In the genomic region with DNA sequence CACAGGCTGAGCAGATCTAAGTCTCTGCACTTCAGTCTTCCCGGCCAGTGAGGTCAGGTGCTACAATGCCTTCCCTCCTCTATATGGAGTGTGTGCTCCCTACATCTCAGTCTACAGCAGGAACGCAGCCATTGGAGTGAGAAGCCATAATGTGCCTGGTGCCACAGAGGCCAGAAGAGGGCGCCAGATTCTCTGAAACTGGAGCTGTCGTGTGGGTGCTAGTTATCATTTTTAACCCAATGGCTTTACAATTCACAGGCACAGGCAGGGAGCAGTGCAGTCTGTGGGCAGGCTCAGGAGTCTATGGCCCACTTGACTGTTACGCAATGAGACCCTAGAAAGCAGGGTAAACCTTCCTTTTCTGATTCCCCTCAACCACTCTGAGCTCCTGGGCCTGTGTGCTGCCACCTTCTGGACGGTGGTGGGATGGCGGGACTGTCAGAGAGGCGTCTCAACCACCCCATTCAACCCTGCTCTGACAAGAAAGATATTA, we compare ENCODE assay signal across 8 mouse cellular contexts. TPM values are rescaled to one million over a fixed set of nuclear protein-coding genes. Genes with fewer than 3 reads are reported as not detected.
DNase-seq lines count a peak whose midpoint lies in the region; ATAC-seq and TF ChIP-seq lines count a peak whose summit lies in the region.

No protein-coding gene starts in this region.

- peak; percentile 89 for ATAC-seq in common myeloid progenitor, adult 5-6 weeks (replicated peaks; ENCODE audit: low read depth, poor library complexity, severe bottlenecking)
- ATAC-seq in hindbrain, postnatal 0 days, result peak; percentile 78
- ATAC-seq in megakaryocyte, adult 5-6 weeks (ENCODE audit: poor library complexity, severe bottlenecking), result peak; percentile 94

- no peak overlapping the region for H3K4me3 ChIP-seq in hindbrain, postnatal 0 days (ENCODE audit: low read length)

- no peaks in the 10 kb centered on the region for H3K4me1 ChIP-seq in hindbrain, postnatal 0 days (ENCODE audit: insufficient read depth, low read length)

- no peak overlapping the region for H3K9ac ChIP-seq in hindbrain, postnatal 0 days (replicated peaks; ENCODE audit: low read length)

- peak overlapping the region; percentile 34; the same call in 1 of the 2 replicates for H3K4me2 ChIP-seq in hindbrain, postnatal 0 days (ENCODE audit: low read depth, low read length)

- DNase-seq in adipocyte (ENCODE audit: low spot score), result peak; percentile 58
- DNase-seq in gastrocnemius, adult 8-10 months (ENCODE audit: low spot score in 2 of 2), result peak; percentile 27 to 50
- peak; percentile 71 for DNase-seq in hindbrain, postnatal 0 days (ENCODE audit: low spot score)
- DNase-seq in left cerebral cortex, adult 18-20 months (ENCODE audit: low spot score in 2 of 2), result peak; percentile 67 to 75
- peak; percentile 72 to 75 for DNase-seq in right cerebral cortex, adult 2 months (ENCODE audit: low spot score in 2 of 2)
- peak; percentile 38 for DNase-seq in urinary bladder, postnatal 10 days (ENCODE audit: low spot score)

- WGBS in hindbrain, postnatal 0 days, result 11% methylated on average over 8 of the region's 8 CpGs

- H3K9me3 ChIP-seq in hindbrain, postnatal 0 days (ENCODE audit: low read length), result no peaks in the 10 kb centered on the region

- no peaks in the 10 kb centered on the region for H3K36me3 ChIP-seq in hindbrain, postnatal 0 days (ENCODE audit: insufficient read depth, low read length)

- no peak overlapping the region for H3K27ac ChIP-seq in hindbrain, postnatal 0 days

- peak; percentile 84 for TF ChIP-seq CTCF in hindbrain, postnatal 0 days (IDR thresholded peaks at IDR 0.05; ENCODE audit: low read depth)

- H3K27me3 ChIP-seq in hindbrain, postnatal 0 days (ENCODE audit: insufficient read depth, low read length), result no peaks in the 10 kb centered on the region

RNA-seq across cellular contexts. Expression of a gene that starts 18.9 kb away (rescaled TPM):
- total RNA-seq in common myeloid progenitor, adult 5-6 weeks (2017), result not detected in 2 replicates
- total RNA-seq in gastrocnemius, adult 8-10 months (2022), result not detected
- 0.84 TPM in 1 of 2 replicates, not detected in the other for total RNA-seq in hindbrain, postnatal 0 days (2014; rRNA removed)
- polyA plus RNA-seq in hindbrain, postnatal 0 days (2015; fragmentation: Nextera tagmentation; extraction: Ambion mirVana), result not detected in 2 replicates
- under 1 TPM in 1 of 2 experiments, not detected in 1; 0.14 TPM for total RNA-seq in left cerebral cortex, adult 18-20 months (2021)
- not detected in 2 replicates for total RNA-seq in megakaryocyte, adult 5-6 weeks (2015)
- total RNA-seq in megakaryocyte, adult 5-6 weeks (2017), result not detected in 2 replicates

RNA-seq across cellular contexts. Expression of a gene that starts 23.0 kb away (rescaled TPM):
- 0.29 TPM in 1 of 2 replicates, not detected in the other for total RNA-seq in common myeloid progenitor, adult 5-6 weeks (2017)
- total RNA-seq in gastrocnemius, adult 8-10 months (2022), result under 1 TPM; 0.13 to 0.38 (median 0.28) TPM
- total RNA-seq in hindbrain, postnatal 0 days (2014; rRNA removed), result 0.22 and 0.58 TPM in 2 replicates
- polyA plus RNA-seq in hindbrain, postnatal 0 days (2015; fragmentation: Nextera tagmentation; extraction: Ambion mirVana), result 0.11 and 0.23 TPM in 2 replicates
- total RNA-seq in left cerebral cortex, adult 18-20 months (2021), result under 1 TPM; 0.28 to 0.37 TPM
- total RNA-seq in megakaryocyte, adult 5-6 weeks (2015), result 8.6 and 10.8 TPM in 2 replicates
- total RNA-seq in megakaryocyte, adult 5-6 weeks (2017), result 2.8 and 4.8 TPM in 2 replicates

RNA-seq across cellular contexts. Expression of a gene that starts 50.4 kb away (rescaled TPM):
- not detected in 2 replicates for total RNA-seq in common myeloid progenitor, adult 5-6 weeks (2017)
- 10 to 100 TPM; 40.8 to 54.5 (median 43.3) TPM for total RNA-seq in gastrocnemius, adult 8-10 months (2022)
- total RNA-seq in hindbrain, postnatal 0 days (2014; rRNA removed), result 0.58 and 2.0 TPM in 2 replicates
- polyA plus RNA-seq in hindbrain, postnatal 0 days (2015; fragmentation: Nextera tagmentation; extraction: Ambion mirVana), result 1.4 and 1.6 TPM in 2 replicates
- total RNA-seq in left cerebral cortex, adult 18-20 months (2021), result 1 to 10 TPM in 1 of 2 experiments, under 1 TPM in 1; 0.77 to 1.7 TPM
- not detected in 2 replicates for total RNA-seq in megakaryocyte, adult 5-6 weeks (2015)
- not detected in 2 replicates for total RNA-seq in megakaryocyte, adult 5-6 weeks (2017)

Comparison
In these comparisons a context has a peak if more than half of its experiments do, and no peak if none do; other contexts are left out.
1. RNA of a gene that starts 50.4 kb away (total RNA-seq): 40.8 to 54.5 TPM in gastrocnemius, adult 8-10 months; 0.77 to 1.7 TPM in left cerebral cortex, adult 18-20 months, 0.58 to 2.0 TPM in hindbrain, postnatal 0 days, not detected in common myeloid progenitor, adult 5-6 weeks and not detected in megakaryocyte, adult 5-6 weeks; every median in the first group is over 10 times any median in the second.
2. Peak in every context shown above with its lines, with median percentiles within 50 percentile points of each other: DNase-seq and ATAC-seq.